ENCODE assay signal across 10 mouse cellular contexts in the genomic region with DNA sequence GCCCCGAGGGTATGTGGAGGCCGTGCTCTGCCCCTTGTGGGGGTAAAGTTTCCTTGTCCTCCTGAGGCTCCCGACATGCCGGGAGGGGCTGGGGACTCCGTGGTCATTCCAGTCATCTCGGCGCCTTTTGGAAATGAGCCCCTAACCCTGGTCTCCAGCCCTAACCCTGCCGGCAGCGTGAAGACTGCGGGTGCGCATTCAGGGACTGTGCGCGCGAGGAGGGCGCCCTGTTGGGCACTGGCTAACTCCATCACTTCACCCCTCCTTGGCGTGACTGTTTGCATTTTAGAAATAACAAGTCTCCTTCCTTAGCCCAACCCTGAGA. TPM values are rescaled to one million over a fixed set of nuclear protein-coding genes. Genes with fewer than 3 reads are reported as not detected.
DNase-seq lines count a peak whose midpoint lies in the region; ATAC-seq lines count a peak whose summit lies in the region.
"Had no signal": no experiment of that assay in that cellular context is flagged by ENCODE, and none has a peak within 500 bp of the region (broad histone marks: within the 10 kb centered on the region; RNA-seq: fewer than 3 reads in every experiment).

No protein-coding gene starts in this region.

- peaks cover 100% of the 10 kb centered on the region for H3K27me3 ChIP-seq in heart, embryonic 12.5 days (replicated peaks)
- H3K27me3 ChIP-seq in hindbrain, embryonic 11.5 days (ENCODE audit: control insufficient read depth, insufficient read depth, low read length): peaks cover 4% of the 10 kb centered on the region; the same call in 1 of the 2 replicates

- H3K9ac ChIP-seq in heart, embryonic 12.5 days: peak overlapping the region; percentile 64; the same call in 1 of the 2 replicates
- peak overlapping the region; percentile 77 for H3K9ac ChIP-seq in hindbrain, embryonic 11.5 days (ENCODE audit: low read depth, low read length)

- WGBS in heart, embryonic 12.5 days: 2% methylated on average over 16 of the region's 16 CpGs
- under 1% methylated on average over 16 of the region's 16 CpGs for WGBS in hindbrain, embryonic 11.5 days

- H3K4me1 ChIP-seq in heart, embryonic 12.5 days (replicated peaks): peaks cover 23% of the 10 kb centered on the region
- H3K4me1 ChIP-seq in hindbrain, embryonic 11.5 days (replicated peaks; ENCODE audit: control insufficient read depth, insufficient read depth, low read length): peaks cover 16% of the 10 kb centered on the region

- H3K36me3 ChIP-seq in heart, embryonic 12.5 days: no peaks in the 10 kb centered on the region
- no peaks in the 10 kb centered on the region for H3K36me3 ChIP-seq in hindbrain, embryonic 11.5 days (ENCODE audit: control insufficient read depth, insufficient read depth, low read length)

- peak overlapping the region; percentile 62 for H3K4me3 ChIP-seq in heart, embryonic 12.5 days
- peak overlapping the region; percentile 61 for H3K4me3 ChIP-seq in hindbrain, embryonic 11.5 days (ENCODE audit: low read depth, low read length)
- H3K4me3 ChIP-seq: megakaryocyte, embryonic 14.5 days had no signal

- H3K27ac ChIP-seq in heart, embryonic 12.5 days (ENCODE audit: poor library complexity, severe bottlenecking): no peak overlapping the region
- no peak overlapping the region; the same call in 1 of the 2 replicates for H3K27ac ChIP-seq in hindbrain, embryonic 11.5 days (ENCODE audit: low read depth, low read length)

- H3K4me2 ChIP-seq in heart, embryonic 12.5 days: peak overlapping the region; percentile 96
- peak overlapping the region; percentile 95 for H3K4me2 ChIP-seq in hindbrain, embryonic 11.5 days (replicated peaks; ENCODE audit: low read depth, low read length)

- no peak; the same call in 1 of the 2 replicates for ATAC-seq in heart, embryonic 12.5 days (ENCODE audit: insufficient number of reproducible peaks, low FRiP score)
- no peak; the same call in none of the 2 replicates for ATAC-seq in hindbrain, embryonic 11.5 days (ENCODE audit: low FRiP score)

- DNase-seq in heart, postnatal 4 days: no peak
- peak; percentile 5 for DNase-seq in ES-CJ7 (ENCODE audit: low read depth, low spot score)
- no peak for DNase-seq in hindbrain, embryonic 11.5 days (ENCODE audit: low spot score)
- peak; percentile 66 for DNase-seq in mesoderm, embryonic 11.5 days (ENCODE audit: low read depth, low spot score)
- no peak for DNase-seq in spleen, adult 18-20 months
- no peak for DNase-seq in retina, embryonic 14.5 days (ENCODE audit: low spot score)
- no peak for DNase-seq in left cerebral cortex, adult 11 months (ENCODE audit: low spot score)
- DNase-seq: B cell, adult 2 months had no signal

- H3K9me3 ChIP-seq in heart, embryonic 12.5 days (replicated peaks): no peaks in the 10 kb centered on the region
- no peaks in the 10 kb centered on the region for H3K9me3 ChIP-seq in hindbrain, embryonic 11.5 days (ENCODE audit: control insufficient read depth, low read length)
- H3K9me3 ChIP-seq: megakaryocyte, embryonic 14.5 days had no signal

RNA-seq across cellular contexts. Expression of gene Chrna4, which starts 4.0 kb away (rescaled TPM):
- 0.19 and 0.31 TPM in 2 replicates for polyA plus RNA-seq in heart, embryonic 12.5 days (2016; fragmentation: Nextera tagmentation; extraction: Ambion mirVana)
- total RNA-seq in heart, postnatal 4 days (2021): under 1 TPM; 0.11 to 0.17 TPM
- 45.0 and 54.1 TPM in 2 replicates for polyA plus RNA-seq in hindbrain, embryonic 11.5 days (2014; fragmentation: Nextera tagmentation; extraction: Ambion mirVana)

RNA-seq across cellular contexts. Expression of gene Col20a1, which starts 53.0 kb away (rescaled TPM):
- 0.20 and 0.23 TPM in 2 replicates for polyA plus RNA-seq in heart, embryonic 12.5 days (2016; fragmentation: Nextera tagmentation; extraction: Ambion mirVana)
- under 1 TPM; 0.29 to 0.33 TPM for total RNA-seq in heart, postnatal 4 days (2021)
- 0.56 and 0.78 TPM in 2 replicates for polyA plus RNA-seq in hindbrain, embryonic 11.5 days (2014; fragmentation: Nextera tagmentation; extraction: Ambion mirVana)

Comparison
In these comparisons a context has a peak if more than half of its experiments do, and no peak if none do; other contexts are left out.
1. DNase-seq: peak in ES-CJ7 (single experiment) and mesoderm, embryonic 11.5 days (single experiment); none in heart, postnatal 4 days (single experiment), hindbrain, embryonic 11.5 days (single experiment), spleen, adult 18-20 months (0 of 2), retina, embryonic 14.5 days (single experiment) and left cerebral cortex, adult 11 months (single experiment).
2. RNA of gene Chrna4, which starts 4.0 kb away (polyA plus RNA-seq): 45.0 to 54.1 TPM in hindbrain, embryonic 11.5 days; 0.19 to 0.31 TPM in heart, embryonic 12.5 days; every median in the first group is over 10 times any median in the second.